In the genomic region with DNA sequence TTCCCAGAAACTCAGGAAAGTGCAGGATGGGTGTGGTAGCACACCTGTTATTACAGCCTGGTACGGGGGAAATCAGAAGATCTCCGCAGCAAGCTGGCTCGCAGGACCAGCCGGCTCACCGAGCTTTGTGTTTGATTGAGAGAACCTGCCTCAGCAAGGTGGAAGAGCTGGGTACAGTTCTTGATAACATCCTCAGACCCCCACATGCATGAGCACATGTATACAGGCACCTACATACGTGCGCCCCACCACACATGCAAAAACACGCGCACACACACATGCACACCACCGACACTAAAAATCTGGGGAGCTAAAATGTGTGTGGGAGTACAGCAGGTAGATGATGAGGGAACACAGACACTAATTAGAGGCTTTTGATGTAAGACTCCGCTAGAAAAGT, we compare ENCODE assay signal across 8 mouse cellular contexts. TPM values are rescaled to one million over a fixed set of nuclear protein-coding genes. Genes with fewer than 3 reads are reported as not detected.
DNase-seq lines count a peak whose midpoint lies in the region; ATAC-seq and TF ChIP-seq lines count a peak whose summit lies in the region.

No protein-coding gene starts in this region.

- peak overlapping the region; percentile 80 to 86 for H3K4me3 ChIP-seq in liver, embryonic 14.5 days (ENCODE audit: insufficient read depth in 1 of 2, low read depth in 2 of 2, low read length in 2 of 2)

- peak overlapping the region; percentile 76 for H3K4me2 ChIP-seq in liver, embryonic 14.5 days (ENCODE audit: low read depth)

- peaks cover 6 to 12% of the 10 kb centered on the region in 2 experiments; a peak in 3 of 4 replicates for H3K4me1 ChIP-seq in liver, embryonic 14.5 days (replicated peaks; ENCODE audit: control insufficient read depth in 2 of 2, insufficient read depth in 2 of 2, low read length in 1 of 2)

- peaks cover 5% of the 10 kb centered on the region for H3K36me3 ChIP-seq in liver, embryonic 14.5 days (replicated peaks; ENCODE audit: control insufficient read depth, insufficient read depth, low read depth)

- no peak for ATAC-seq in liver, embryonic 14.5 days (ENCODE audit: insufficient read depth)

- TF ChIP-seq CTCF in liver, embryonic 14.5 days (IDR thresholded peaks at IDR 0.05; ENCODE audit: low read depth) = no peak

- no peak for TF ChIP-seq EP300 in liver, embryonic 14.5 days (IDR thresholded peaks at IDR 0.05; ENCODE audit: low read depth)

- peak; percentile 28 for DNase-seq in cerebellum, adult 9-10 months
- DNase-seq in cerebellum, adult 8-10 months = no peak
- DNase-seq in spleen, postnatal 4 days (ENCODE audit: low spot score in 2 of 2) = peak; percentile 10 to 56
- DNase-seq in spleen, adult 18-20 months = no peak
- DNase-seq in liver, embryonic 14.5 days (ENCODE audit: low read depth in 3 of 3, low spot score in 3 of 3) = no peak
- DNase-seq in ovary, postnatal 36 days (ENCODE audit: low spot score) = no peak
- DNase-seq in c-Kit-positive CD71-positive TER-119-positive erythroid progenitor cells, embryonic 14.5 days (ENCODE audit: low spot score) = no peak
- DNase-seq in gastrocnemius, postnatal 25 days = no peak

- no peak overlapping the region for H3K27ac ChIP-seq in liver, embryonic 14.5 days

- H3K9ac ChIP-seq in liver, embryonic 14.5 days (replicated peaks) = peak overlapping the region; percentile 78

- no peaks in the 10 kb centered on the region for H3K9me3 ChIP-seq in liver, embryonic 14.5 days (ENCODE audit: control insufficient read depth, low read length)

- 80% methylated on average over 11 of the region's 11 CpGs for WGBS in liver, embryonic 14.5 days (ENCODE audit: insufficient replicate concordance)

- H3K27me3 ChIP-seq in liver, embryonic 14.5 days (ENCODE audit: control insufficient read depth, insufficient read depth, low read length) = no peaks in the 10 kb centered on the region; the same call in 1 of the 2 replicates

RNA-seq across cellular contexts. Expression of gene Daglb, which starts 0.7 kb away (rescaled TPM):
- 4.9 TPM in 2 replicates for polyA plus RNA-seq in liver, embryonic 14.5 days (2012; rRNA removed)
- polyA plus RNA-seq in liver, embryonic 14.5 days (2014; fragmentation: Nextera tagmentation; extraction: Ambion mirVana) = 4.5 and 5.4 TPM in 2 replicates
- total RNA-seq in gastrocnemius, postnatal 25 days (2021) = 1 to 10 TPM; 6.0 to 7.2 TPM

Comparison
In these comparisons a context has a peak if more than half of its experiments do, and no peak if none do; other contexts are left out.
1. DNase-seq: peak in cerebellum, adult 9-10 months (single experiment) and spleen, postnatal 4 days (2 of 2); none in cerebellum, adult 8-10 months (single experiment), spleen, adult 18-20 months (0 of 2), liver, embryonic 14.5 days (0 of 3), ovary, postnatal 36 days (single experiment), c-Kit-positive CD71-positive TER-119-positive erythroid progenitor cells, embryonic 14.5 days (single experiment) and gastrocnemius, postnatal 25 days (single experiment).